Mouse (Mus musculus): ENCODE results near the gene Epb41l3. TPM values are rescaled to one million over a fixed set of nuclear protein-coding genes. Genes with fewer than 3 reads are reported as not detected.

The Epb41l3 gene
- polyA plus RNA-seq, 1 experiment, result 27.1 TPM

DNA sequence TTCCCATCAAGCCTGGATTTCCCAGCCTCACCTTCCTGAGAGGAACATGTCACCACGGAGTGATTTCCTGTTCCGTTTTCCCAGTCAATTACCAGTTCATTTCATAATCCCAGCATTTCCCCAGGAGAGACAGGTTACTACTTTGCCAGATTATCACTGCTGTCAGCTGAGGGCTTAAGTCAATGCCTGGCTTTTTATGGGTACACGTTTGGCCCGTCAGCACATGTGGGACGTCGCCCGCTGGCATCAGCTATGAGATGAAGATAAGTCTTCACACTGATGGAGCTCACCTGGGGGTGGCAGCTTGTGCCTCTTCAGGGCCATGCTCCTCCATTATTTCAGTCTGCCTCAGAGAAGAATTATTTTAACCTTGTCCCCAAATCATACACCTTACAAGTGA, 145.4 kb downstream of the Epb41l3 start:
- Histone ChIP-seq H3K27me3 (ENCODE audit: control insufficient read depth, insufficient read depth, low read length, poor library complexity, severe bottlenecking) (no peaks in the 10 kb centered on the region), H3K9me3 (replicated peaks; ENCODE audit: control insufficient read depth, insufficient read depth, low read length, poor library complexity, severe bottlenecking) (no peaks in the 10 kb centered on the region), H3K4me1 (ENCODE audit: control insufficient read depth, insufficient read depth, low read length) (no peaks in the 10 kb centered on the region), H3K27ac (ENCODE audit: insufficient read depth, low read length) (no peak overlapping the region), H3K36me3 (ENCODE audit: control insufficient read depth, insufficient read depth, low read length, poor library complexity, severe bottlenecking) (no peaks in the 10 kb centered on the region), H3K4me3 (ENCODE audit: low read depth, low read length) (no peak overlapping the region), H3K9ac (ENCODE audit: low read depth, poor library complexity, severe bottlenecking) (no peak overlapping the region)
- TF ChIP-seq CTCF (IDR thresholded peaks at IDR 0.05; ENCODE audit: low read depth, low read length) (no peak), EP300 (IDR thresholded peaks at IDR 0.05; ENCODE audit: insufficient read depth, low read depth, low read length) (no peak), POLR2A (IDR thresholded peaks at IDR 0.05; ENCODE audit: insufficient read depth, low read length) (no peak)

DNA sequence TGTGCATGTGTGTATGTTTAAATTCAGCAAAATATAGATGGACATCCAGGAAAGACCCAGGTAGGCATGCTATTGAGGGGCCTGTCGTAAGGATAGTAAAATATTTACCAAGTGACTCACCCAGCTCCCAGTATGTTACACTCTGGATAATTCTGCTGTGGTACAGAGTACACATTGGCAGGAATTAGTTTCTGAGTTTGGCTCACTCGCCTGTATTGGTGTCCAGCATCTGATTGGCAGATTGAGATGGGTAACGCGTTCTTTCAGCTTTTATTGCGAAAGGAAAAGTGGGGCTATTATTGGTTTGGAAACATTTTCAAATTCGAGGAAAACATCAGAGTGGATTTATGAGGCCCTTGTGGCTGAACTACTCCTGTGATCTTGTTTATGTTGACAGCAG, 145.9 kb downstream of the Epb41l3 start:
- Histone ChIP-seq H3K27ac (ENCODE audit: insufficient read depth, low read length) (no peak overlapping the region), H3K27me3 (ENCODE audit: control insufficient read depth, insufficient read depth, low read length, poor library complexity, severe bottlenecking) (no peaks in the 10 kb centered on the region), H3K4me3 (ENCODE audit: low read depth, low read length) (no peak overlapping the region), H3K9ac (ENCODE audit: low read depth, poor library complexity, severe bottlenecking) (no peak overlapping the region), H3K4me1 (ENCODE audit: control insufficient read depth, insufficient read depth, low read length) (no peaks in the 10 kb centered on the region), H3K9me3 (replicated peaks; ENCODE audit: control insufficient read depth, insufficient read depth, low read length, poor library complexity, severe bottlenecking) (no peaks in the 10 kb centered on the region), H3K36me3 (ENCODE audit: control insufficient read depth, insufficient read depth, low read length, poor library complexity, severe bottlenecking) (no peaks in the 10 kb centered on the region)
- TF ChIP-seq CTCF (IDR thresholded peaks at IDR 0.05; ENCODE audit: low read depth, low read length), result no peak
- TF ChIP-seq EP300 (IDR thresholded peaks at IDR 0.05; ENCODE audit: insufficient read depth, low read depth, low read length), result no peak
- no peak for TF ChIP-seq POLR2A (IDR thresholded peaks at IDR 0.05; ENCODE audit: insufficient read depth, low read length)

DNA sequence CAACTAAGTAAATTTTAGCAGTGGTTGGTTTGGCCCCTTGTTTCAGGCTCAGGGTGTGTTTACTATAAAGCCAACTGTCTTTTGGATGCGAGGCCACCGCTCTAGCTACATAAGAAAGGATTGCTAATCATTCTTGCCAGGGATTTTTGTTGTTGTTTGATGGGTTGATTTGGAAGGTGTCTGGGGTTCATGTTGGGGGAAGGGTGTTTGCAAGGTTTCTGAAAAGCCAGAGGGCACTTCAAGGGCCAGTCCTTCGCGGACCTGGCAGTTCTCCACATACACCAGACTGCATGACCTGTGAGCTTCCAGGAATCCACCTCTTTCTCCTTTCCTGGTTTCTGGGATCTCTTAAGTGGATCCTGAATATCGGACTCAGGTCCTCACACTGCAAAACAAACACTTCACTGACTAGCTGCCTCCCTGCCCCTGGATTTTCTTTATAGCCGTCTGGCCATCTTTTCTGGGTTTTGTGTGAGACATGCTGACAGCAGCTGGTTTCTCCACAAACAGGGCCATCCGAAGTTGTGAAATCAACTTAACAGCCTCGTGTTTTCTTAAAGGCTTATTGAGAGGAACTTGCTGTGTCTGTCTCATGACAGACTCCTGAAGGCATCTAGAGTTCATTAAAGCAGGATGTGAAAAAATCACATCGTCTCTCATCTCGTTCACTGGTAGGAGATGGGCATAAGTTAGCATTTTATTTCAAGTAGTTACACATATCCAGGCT, 146.6 kb downstream of the Epb41l3 start:
- Histone ChIP-seq H3K9me3 (replicated peaks; ENCODE audit: control insufficient read depth, insufficient read depth, low read length, poor library complexity, severe bottlenecking) (no peaks in the 10 kb centered on the region), H3K9ac (ENCODE audit: low read depth, poor library complexity, severe bottlenecking) (no peak overlapping the region), H3K4me1 (ENCODE audit: control insufficient read depth, insufficient read depth, low read length) (no peaks in the 10 kb centered on the region), H3K36me3 (ENCODE audit: control insufficient read depth, insufficient read depth, low read length, poor library complexity, severe bottlenecking) (no peaks in the 10 kb centered on the region), H3K27me3 (ENCODE audit: control insufficient read depth, insufficient read depth, low read length, poor library complexity, severe bottlenecking) (no peaks in the 10 kb centered on the region), H3K4me3 (ENCODE audit: low read depth, low read length) (no peak overlapping the region), H3K27ac (ENCODE audit: insufficient read depth, low read length) (0 out of 2 replicates have a peak overlapping the region, but pooled peaks have one; percentile 5)
- TF ChIP-seq POLR2A (IDR thresholded peaks at IDR 0.05; ENCODE audit: insufficient read depth, low read length) (no peak), EP300 (IDR thresholded peaks at IDR 0.05; ENCODE audit: insufficient read depth, low read depth, low read length) (peak; percentile 82), CTCF (IDR thresholded peaks at IDR 0.05; ENCODE audit: low read depth, low read length) (no peak)

- no peak for TF ChIP-seq POLR2A (IDR thresholded peaks at IDR 0.05; ENCODE audit: insufficient read depth, low read length)
- no peak for TF ChIP-seq CTCF (IDR thresholded peaks at IDR 0.05; ENCODE audit: low read depth, low read length)
- no peak for TF ChIP-seq EP300 (IDR thresholded peaks at IDR 0.05; ENCODE audit: insufficient read depth, low read depth, low read length)
- Histone ChIP-seq H3K9ac (ENCODE audit: low read depth, poor library complexity, severe bottlenecking) (no peak overlapping the region), H3K27ac (ENCODE audit: insufficient read depth, low read length) (no peak overlapping the region), H3K36me3 (ENCODE audit: control insufficient read depth, insufficient read depth, low read length, poor library complexity, severe bottlenecking) (no peaks in the 10 kb centered on the region), H3K4me1 (ENCODE audit: control insufficient read depth, insufficient read depth, low read length) (no peaks in the 10 kb centered on the region), H3K9me3 (replicated peaks; ENCODE audit: control insufficient read depth, insufficient read depth, low read length, poor library complexity, severe bottlenecking) (no peaks in the 10 kb centered on the region), H3K4me3 (ENCODE audit: low read depth, low read length) (peak overlapping the region; percentile 5; the same call in 1 of the 2 replicates), H3K27me3 (ENCODE audit: control insufficient read depth, insufficient read depth, low read length, poor library complexity, severe bottlenecking) (no peaks in the 10 kb centered on the region)
These were observed 150.5 kb downstream of the Epb41l3 start for GRCm38 (mm10) chr17:69225996-69226395.

- no peaks in the 10 kb centered on the region for H3K9me3 ChIP-seq (replicated peaks; ENCODE audit: control insufficient read depth, insufficient read depth, low read length, poor library complexity, severe bottlenecking)
- H3K27ac ChIP-seq (ENCODE audit: insufficient read depth, low read length), result no peak overlapping the region
- no peak for TF ChIP-seq POLR2A (IDR thresholded peaks at IDR 0.05; ENCODE audit: insufficient read depth, low read length)
- TF ChIP-seq CTCF (IDR thresholded peaks at IDR 0.05; ENCODE audit: low read depth, low read length), result no peak
- no peak for TF ChIP-seq EP300 (IDR thresholded peaks at IDR 0.05; ENCODE audit: insufficient read depth, low read depth, low read length)
- no peaks in the 10 kb centered on the region for H3K4me1 ChIP-seq (ENCODE audit: control insufficient read depth, insufficient read depth, low read length)
- H3K9ac ChIP-seq (ENCODE audit: low read depth, poor library complexity, severe bottlenecking), result no peak overlapping the region
- no peak overlapping the region for H3K4me3 ChIP-seq (ENCODE audit: low read depth, low read length)
- H3K36me3 ChIP-seq (ENCODE audit: control insufficient read depth, insufficient read depth, low read length, poor library complexity, severe bottlenecking), result no peaks in the 10 kb centered on the region
- H3K27me3 ChIP-seq (ENCODE audit: control insufficient read depth, insufficient read depth, low read length, poor library complexity, severe bottlenecking), result no peaks in the 10 kb centered on the region
These were observed 152.0 kb downstream of the Epb41l3 start for GRCm38 (mm10) chr17:69227426-69228014.

GRCm38 (mm10) chr17:69229451-69229850, 154.0 kb downstream of the Epb41l3 start:
- TF ChIP-seq EP300 (IDR thresholded peaks at IDR 0.05; ENCODE audit: insufficient read depth, low read depth, low read length) (no peak), POLR2A (IDR thresholded peaks at IDR 0.05; ENCODE audit: insufficient read depth, low read length) (no peak)
- H3K36me3 ChIP-seq (ENCODE audit: control insufficient read depth, insufficient read depth, low read length, poor library complexity, severe bottlenecking), result no peaks in the 10 kb centered on the region
- no peak overlapping the region for H3K27ac ChIP-seq (ENCODE audit: insufficient read depth, low read length)
- no peak overlapping the region for H3K4me3 ChIP-seq (ENCODE audit: low read depth, low read length)
- no peaks in the 10 kb centered on the region for H3K9me3 ChIP-seq (replicated peaks; ENCODE audit: control insufficient read depth, insufficient read depth, low read length, poor library complexity, severe bottlenecking)
- no peaks in the 10 kb centered on the region for H3K4me1 ChIP-seq (ENCODE audit: control insufficient read depth, insufficient read depth, low read length)
- H3K9ac ChIP-seq (ENCODE audit: low read depth, poor library complexity, severe bottlenecking), result no peak overlapping the region
- H3K27me3 ChIP-seq (ENCODE audit: control insufficient read depth, insufficient read depth, low read length, poor library complexity, severe bottlenecking), result no peaks in the 10 kb centered on the region
